Mouse (Mus musculus) embryonic facial prominence, embryonic 14.5 days (tissue): ENCODE measurements around the gene Ryr1. TPM values are rescaled to one million over a fixed set of nuclear protein-coding genes. Genes with fewer than 3 reads are reported as not detected.
A peak's percentile ranks its signal among the peaks of the same experiment; 100 is the strongest.

Source experiments
- ATAC-seq: fragments of 200-750 bp; cut with Nextera tagmentation; 2 replicates; pipeline ENCODE4 v1.8.0; 2017; ENCODE audit warnings: low read depth, moderate number of reproducible peaks, moderate TSS enrichment
- DNase-seq: peaks from one replicate; pipeline ENCODE4 v3.0.0-alpha.2; 2015; ENCODE audit warnings: low spot score
- H3K27ac ChIP-seq: fragments of 300-500 bp; sonication (generic); replicated peaks from 2 replicates; pipeline ENCODE4 v1.5.1; 2014; ENCODE audit warnings: low read depth, mild to moderate bottlenecking, low read length, moderate library complexity
- H3K27me3 ChIP-seq: fragments of 300-500 bp; sonication (generic); replicated peaks from 2 replicates; pipeline ENCODE4 v1.6.1; 2014; ENCODE audit warnings: low read length; ENCODE audit not compliant: control insufficient read depth, insufficient read depth
- H3K36me3 ChIP-seq: fragments of 300-500 bp; sonication (generic); 2 replicates; pipeline ENCODE4 v1.6.1; 2014; ENCODE audit warnings: low read length, mixed read lengths; ENCODE audit not compliant: control insufficient read depth, insufficient read depth
- H3K4me1 ChIP-seq: fragments of 300-500 bp; sonication (generic); 2 replicates; pipeline ENCODE4 v1.6.1; 2014; ENCODE audit warnings: antibody characterized with exemption, low read length; ENCODE audit not compliant: control insufficient read depth, insufficient read depth
- H3K4me2 ChIP-seq: fragments of 300-500 bp; sonication (generic); 2 replicates; pipeline ENCODE4 v1.6.1; 2014; ENCODE audit warnings: low read depth, mild to moderate bottlenecking, low read length, moderate library complexity, mixed read lengths
- H3K4me3 ChIP-seq: fragments of 300-500 bp; sonication (generic); 2 replicates; pipeline ENCODE4 v1.5.1; 2014; ENCODE audit warnings: low read depth, mild to moderate bottlenecking, low read length
- H3K9ac ChIP-seq: fragments of 300-500 bp; sonication (generic); 2 replicates; pipeline ENCODE4 v1.6.1; 2014; ENCODE audit warnings: low read depth, mild to moderate bottlenecking, low read length, moderate library complexity, mixed read lengths
- H3K9me3 ChIP-seq: fragments of 300-500 bp; sonication (generic); 2 replicates; pipeline ENCODE4 v1.6.1; 2016; ENCODE audit warnings: low read length; ENCODE audit not compliant: control insufficient read depth
- whole genome bisulfite sequencing: fragments of 180-500 bp; shearing (Covaris S2); extraction: QIAGEN DNeasy Blood & Tissue Kit; methylation state at CpG from one replicate; pipeline ENCODE4 v1.1.7; 2014; 5-methylcytosine and 5-hydroxymethylcytosine counted together
- polyA plus RNA-seq: library from polyadenylated mRNA; unstranded; fragments of >200 nt; fragmentation: Nextera tagmentation; extraction: Ambion mirVana; gene quantifications from 2 replicates; pipeline ENCODE4 v1.2.1, GENCODE M21; 2014

Ryr1 gene
- polyA plus RNA-seq, 1 experiment from 2014 or later = 10.6 TPM

GRCm38 (mm10) chr7:29168121-29168695 is 43.2 kb upstream of the Ryr1 start:
- Histone ChIP-seq H3K27ac (peak overlapping the region; percentile 49), H3K4me1 (peaks cover 16% of the 10 kb centered on the region), H3K4me2 (peak overlapping the region; percentile 78), H3K4me3 (peak overlapping the region; percentile 59), H3K9me3 (no peaks in the 10 kb centered on the region), H3K9ac (peak overlapping the region; percentile 61), H3K36me3 (peaks cover 8% of the 10 kb centered on the region), H3K27me3 (peaks cover 22% of the 10 kb centered on the region)
- DNase-seq = no peak
- no peak for ATAC-seq
- 8% methylated on average over 10 of the region's 10 CpGs for WGBS

DNA sequence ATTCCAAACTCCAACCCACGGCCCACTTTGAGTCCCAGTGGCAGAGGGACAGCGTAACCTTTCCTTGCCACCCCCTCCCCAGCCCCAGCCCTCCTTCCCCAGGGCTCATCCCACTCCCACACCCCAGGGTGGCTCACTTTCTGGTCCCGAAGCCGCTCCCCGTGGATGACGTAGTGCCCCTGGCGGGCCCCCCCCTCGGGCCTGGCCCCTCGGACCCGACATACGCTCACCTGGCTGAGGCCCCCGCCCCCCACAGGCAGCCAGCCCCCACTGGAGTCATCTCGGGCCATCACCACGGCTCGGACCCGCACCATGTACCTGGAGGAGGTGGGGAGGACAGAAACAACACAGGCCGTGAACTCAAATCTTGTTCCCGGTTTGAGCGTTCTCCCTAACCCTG is 42.7 kb upstream of the Ryr1 start:
- Histone ChIP-seq H3K9me3 (no peaks in the 10 kb centered on the region), H3K36me3 (0 out of 2 replicates have a peak, but pooled peaks cover 3% of the 10 kb centered on the region), H3K27me3 (peaks cover 17% of the 10 kb centered on the region), H3K4me1 (peaks cover 16% of the 10 kb centered on the region), H3K27ac (no peak overlapping the region), H3K4me3 (no peak overlapping the region; the same call in 1 of the 2 replicates), H3K4me2 (peak overlapping the region; percentile 78), H3K9ac (no peak overlapping the region)
- 21% methylated on average over 18 of the region's 19 CpGs for WGBS
- DNase-seq (no peak), ATAC-seq (no peak)

- ATAC-seq (peak; percentile 66; the same call in 1 of the 2 replicates), DNase-seq (peak; percentile 70)
- Histone ChIP-seq H3K9ac (no peak overlapping the region), H3K27ac (no peak overlapping the region), H3K4me3 (no peak overlapping the region), H3K4me2 (no peak overlapping the region), H3K36me3 (no peaks in the 10 kb centered on the region), H3K9me3 (no peaks in the 10 kb centered on the region), H3K27me3 (0 out of 2 replicates have a peak, but pooled peaks cover 7% of the 10 kb centered on the region), H3K4me1 (peaks cover 3% of the 10 kb centered on the region; the same call in 1 of the 2 replicates)
- 20% methylated on average over 9 of the region's 9 CpGs for WGBS
Measured at GRCm38 (mm10) chr7:29162750-29163525, 38.0 kb upstream of the Ryr1 start.

DNA sequence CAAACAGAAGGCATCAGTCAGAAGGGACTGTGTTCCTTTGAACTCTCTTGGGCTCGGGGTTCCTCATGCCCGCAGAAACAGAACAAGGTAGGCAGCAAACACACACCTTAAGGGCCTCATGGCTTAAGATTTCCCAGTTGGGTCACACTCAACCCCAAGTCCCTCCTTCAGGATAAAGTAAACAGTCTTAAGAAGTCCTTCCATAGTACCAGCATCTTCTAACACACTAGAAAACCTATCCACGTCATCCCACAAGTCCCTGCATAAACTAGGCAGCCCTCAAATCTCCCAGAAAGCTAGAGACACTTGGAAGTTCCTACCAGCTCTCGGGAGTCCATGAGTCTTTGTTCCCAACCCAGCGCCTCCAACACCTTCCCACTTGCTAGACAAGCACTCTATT is 37.3 kb upstream of the Ryr1 start:
- no peaks in the 10 kb centered on the region for H3K4me1 ChIP-seq
- no peak overlapping the region for H3K27ac ChIP-seq
- 79% methylated on average over 5 of the region's 5 CpGs for WGBS
- no peaks in the 10 kb centered on the region for H3K36me3 ChIP-seq
- no peak overlapping the region for H3K9ac ChIP-seq
- H3K27me3 ChIP-seq = 0 out of 2 replicates have a peak, but pooled peaks cover 7% of the 10 kb centered on the region
- no peaks in the 10 kb centered on the region for H3K9me3 ChIP-seq
- no peak overlapping the region for H3K4me2 ChIP-seq
- ATAC-seq (no peak), DNase-seq (no peak)
- no peak overlapping the region for H3K4me3 ChIP-seq

DNA sequence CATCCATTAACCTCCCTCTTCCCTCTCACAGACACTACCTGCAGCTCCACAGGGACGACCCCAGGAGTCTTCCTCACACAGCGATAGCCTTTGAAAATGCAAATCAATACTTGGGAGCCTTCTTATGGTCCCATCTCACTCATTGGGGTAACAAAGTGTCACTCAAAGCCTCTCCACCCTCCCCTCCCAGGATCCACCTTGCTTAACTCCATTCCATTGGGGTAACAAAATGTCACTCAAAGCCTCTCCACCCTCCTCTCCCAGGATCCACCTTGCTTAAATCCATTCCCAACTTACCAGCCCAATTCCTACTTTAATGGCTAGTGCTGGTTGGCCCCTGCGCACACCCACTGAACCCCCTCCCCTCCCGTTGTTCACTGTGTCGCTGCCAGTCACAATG is 33.3 kb upstream of the Ryr1 start:
- Histone ChIP-seq H3K4me2 (no peak overlapping the region), H3K4me1 (0 out of 2 replicates have a peak, but pooled peaks cover 2% of the 10 kb centered on the region)
- no peak for DNase-seq

DNA sequence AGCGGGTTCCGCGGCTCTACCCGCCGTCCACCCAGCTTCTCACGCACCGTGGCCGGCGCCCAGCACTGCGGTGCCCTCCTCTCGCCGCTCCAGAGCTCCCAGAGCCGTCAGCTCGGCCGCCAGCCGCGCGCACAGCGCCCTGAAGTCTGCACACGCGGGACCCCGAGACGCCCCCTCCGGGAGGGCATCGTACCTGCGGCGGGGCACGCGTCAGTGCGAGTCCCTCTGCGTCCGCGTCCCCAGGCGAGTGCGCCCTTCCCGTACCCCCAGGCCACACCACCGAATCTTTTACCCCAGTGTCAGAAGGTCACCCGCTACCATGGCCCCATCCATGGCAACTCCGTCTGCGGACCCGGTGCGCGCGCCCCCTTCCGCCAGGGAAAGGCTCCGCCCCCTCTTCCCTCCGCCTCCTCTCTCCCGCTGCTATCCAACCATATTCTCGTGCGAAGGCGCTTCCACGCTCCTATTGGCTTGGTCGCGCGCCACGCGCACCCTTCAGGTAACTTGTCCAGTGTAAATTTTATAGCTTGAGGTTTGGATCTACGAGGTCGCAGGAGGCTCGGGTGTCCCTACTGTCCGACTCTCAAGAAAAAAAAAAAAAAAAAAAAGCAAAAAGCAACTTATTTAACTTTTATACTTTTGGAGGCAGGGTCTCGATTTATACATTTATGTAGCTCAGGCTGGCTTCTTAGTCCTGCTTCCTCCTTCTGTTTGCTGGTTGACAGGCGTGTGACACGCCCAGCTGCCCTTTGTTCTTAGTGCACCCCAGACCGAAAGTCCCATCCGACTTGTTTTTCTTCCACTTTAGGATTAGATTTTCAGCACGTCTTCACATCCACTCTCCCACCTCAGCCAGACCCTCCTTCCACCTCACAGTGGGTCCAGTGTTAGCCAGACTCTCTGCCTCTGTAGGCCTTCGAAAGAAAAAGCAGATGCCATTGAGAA is 31.1 kb upstream of the Ryr1 start, which contains the start of gene Fam98c:
Gene Fam98c (minus strand): TSS at position 397 of the 945 bp plus-strand sequence.
- H3K4me2 ChIP-seq = peak within 1 kb of the TSS; percentile 97
- H3K9ac ChIP-seq = peak within 1 kb of the TSS; percentile 77
- no peaks in the 10 kb centered on the region for H3K9me3 ChIP-seq
- H3K36me3 ChIP-seq = no peaks in the 10 kb centered on the region
- H3K4me1 ChIP-seq = 0 out of 2 replicates have a peak, but pooled peaks cover 2% of the 10 kb centered on the region
- 7% methylated on average over 28 of the region's 68 CpGs for WGBS
- peak within 1 kb of the TSS; percentile 82 for H3K27ac ChIP-seq
- H3K27me3 ChIP-seq = 0 out of 2 replicates have a peak, but pooled peaks cover 7% of the 10 kb centered on the region
- peak within 1 kb of the TSS; percentile 79 for H3K4me3 ChIP-seq
- ATAC-seq (peak; percentile 89), DNase-seq (peak; percentile 92)

More for the DNA sequence above, 33.3 kb upstream of the Ryr1 start:
- H3K4me3 ChIP-seq = no peak overlapping the region
- H3K9me3 ChIP-seq = no peaks in the 10 kb centered on the region
- no peaks in the 10 kb centered on the region for H3K36me3 ChIP-seq
- no peak overlapping the region for H3K9ac ChIP-seq
- no peak for ATAC-seq
- H3K27me3 ChIP-seq = 0 out of 2 replicates have a peak, but pooled peaks cover 7% of the 10 kb centered on the region
- WGBS = 3% methylated on average over 5 of the region's 5 CpGs
- no peak overlapping the region for H3K27ac ChIP-seq

- ATAC-seq (peak; percentile 91), DNase-seq (peak; percentile 91)
- peak overlapping the region; percentile 79 for H3K4me3 ChIP-seq
- peak overlapping the region; percentile 97 for H3K4me2 ChIP-seq
- peak overlapping the region; percentile 77 for H3K9ac ChIP-seq
- 0 out of 2 replicates have a peak, but pooled peaks cover 7% of the 10 kb centered on the region for H3K27me3 ChIP-seq
- no peaks in the 10 kb centered on the region for H3K36me3 ChIP-seq
- H3K27ac ChIP-seq = peak overlapping the region; percentile 82
- H3K9me3 ChIP-seq = no peaks in the 10 kb centered on the region
- WGBS = 9% methylated on average over 24 of the region's 37 CpGs
- H3K4me1 ChIP-seq = 0 out of 2 replicates have a peak, but pooled peaks cover 2% of the 10 kb centered on the region
Measured at GRCm38 (mm10) chr7:29155196-29155837, 30.3 kb upstream of the Ryr1 start.
